Mouse (Mus musculus): Measurements from ENCODE around the gene Wdr5.

DNA sequence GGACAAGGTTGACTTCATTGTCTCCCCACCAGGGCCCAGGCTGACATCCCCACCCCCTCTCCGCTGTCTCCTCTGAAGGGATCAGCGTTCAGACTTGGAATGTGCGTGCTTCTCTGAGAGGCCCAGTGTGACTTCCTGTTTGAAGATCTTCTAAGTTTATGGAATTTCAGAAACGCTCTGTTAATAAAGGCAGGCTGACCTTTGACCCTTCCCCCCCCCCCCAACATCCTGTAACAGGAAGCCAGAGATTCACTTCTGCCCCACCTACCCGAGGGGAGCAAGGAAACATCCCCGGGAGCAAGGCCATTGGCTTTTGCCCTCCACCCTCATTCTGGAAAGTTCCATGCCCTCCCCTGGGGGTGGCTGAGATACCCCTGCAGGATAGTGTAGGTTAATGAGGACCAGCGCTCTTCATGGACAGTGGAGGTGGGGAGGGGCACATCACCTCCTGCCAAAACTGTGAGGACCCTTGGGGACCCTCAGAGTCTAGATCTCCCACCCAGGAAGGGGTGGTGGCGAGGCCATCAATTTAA, 57.4 kb downstream of the Wdr5 start:
- TF ChIP-seq CTCF (IDR thresholded peaks at IDR 0.05; ENCODE audit: extremely low read depth, insufficient read length, insufficient replicate concordance, low read depth, low read length) (no peak), POLR2A (IDR thresholded peaks at IDR 0.05; ENCODE audit: low read depth, low read length) (no peak)
